Mouse (Mus musculus): ENCODE data around the gene Nhej1.

Gene Nhej1

DNA sequence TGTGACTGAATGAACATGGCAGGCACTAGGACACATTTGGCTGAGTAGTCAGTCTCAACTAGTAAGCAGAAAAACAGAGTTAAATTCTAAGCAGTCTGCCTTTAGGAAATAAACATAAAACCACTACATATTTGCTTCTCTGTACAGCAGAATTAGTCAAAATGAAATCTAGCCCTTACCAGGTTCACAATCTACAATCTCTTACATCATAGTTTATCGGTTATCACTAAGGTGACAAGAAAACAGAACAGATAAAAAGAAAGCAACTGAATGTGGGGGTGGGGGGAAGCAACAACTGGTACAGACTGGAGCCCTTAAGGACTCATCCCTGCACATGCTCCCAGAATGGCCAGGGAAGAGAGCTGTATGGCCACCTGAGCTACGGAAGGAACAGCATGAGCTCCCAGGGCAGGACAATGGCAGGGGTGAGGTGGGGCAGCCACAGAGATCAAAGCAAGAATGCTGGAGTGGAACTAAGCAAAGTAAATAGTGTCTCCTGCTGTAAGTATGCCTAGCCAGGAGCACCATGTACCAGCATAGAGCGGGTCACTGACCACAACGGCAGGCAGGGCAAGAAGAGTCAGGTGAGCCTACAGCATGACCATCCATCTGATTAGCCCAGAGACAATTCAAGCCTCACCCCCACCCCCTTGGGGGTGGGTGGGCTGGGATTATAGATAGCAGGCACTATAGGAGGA is 153.5 kb downstream of the Nhej1 start:
- peak; percentile 56 for DNase-seq

DNA sequence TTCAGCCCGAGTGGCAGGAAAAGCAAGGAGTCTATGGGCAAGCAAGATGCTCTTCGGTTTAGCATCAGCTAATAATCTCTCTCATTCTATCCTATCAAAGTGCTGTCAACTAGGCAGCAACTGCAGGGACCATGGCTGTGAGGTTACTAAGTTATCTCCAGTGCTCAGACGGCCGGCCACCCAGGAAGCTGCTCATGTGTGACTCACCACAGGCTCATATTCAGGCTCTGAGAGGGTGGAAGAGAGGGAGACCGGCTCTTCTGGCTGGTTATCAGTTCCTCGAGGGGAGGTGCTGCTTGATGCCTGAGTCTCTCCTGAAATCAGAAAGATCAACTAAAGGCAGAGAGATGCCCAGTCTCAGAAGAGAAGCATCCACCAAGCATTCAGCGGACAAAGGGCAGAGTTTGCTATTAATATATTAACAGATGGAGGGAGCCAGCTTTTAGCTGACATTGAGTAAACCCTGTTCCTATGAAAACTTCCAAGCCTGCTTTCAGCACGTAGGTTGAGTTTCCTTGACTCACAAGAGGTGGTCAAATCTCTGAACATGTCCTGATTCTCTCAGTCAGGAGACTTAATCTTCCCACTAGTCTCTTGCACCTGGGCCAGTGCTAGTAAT is 156.9 kb downstream of the Nhej1 start:
- DNase-seq: no peak

DNA sequence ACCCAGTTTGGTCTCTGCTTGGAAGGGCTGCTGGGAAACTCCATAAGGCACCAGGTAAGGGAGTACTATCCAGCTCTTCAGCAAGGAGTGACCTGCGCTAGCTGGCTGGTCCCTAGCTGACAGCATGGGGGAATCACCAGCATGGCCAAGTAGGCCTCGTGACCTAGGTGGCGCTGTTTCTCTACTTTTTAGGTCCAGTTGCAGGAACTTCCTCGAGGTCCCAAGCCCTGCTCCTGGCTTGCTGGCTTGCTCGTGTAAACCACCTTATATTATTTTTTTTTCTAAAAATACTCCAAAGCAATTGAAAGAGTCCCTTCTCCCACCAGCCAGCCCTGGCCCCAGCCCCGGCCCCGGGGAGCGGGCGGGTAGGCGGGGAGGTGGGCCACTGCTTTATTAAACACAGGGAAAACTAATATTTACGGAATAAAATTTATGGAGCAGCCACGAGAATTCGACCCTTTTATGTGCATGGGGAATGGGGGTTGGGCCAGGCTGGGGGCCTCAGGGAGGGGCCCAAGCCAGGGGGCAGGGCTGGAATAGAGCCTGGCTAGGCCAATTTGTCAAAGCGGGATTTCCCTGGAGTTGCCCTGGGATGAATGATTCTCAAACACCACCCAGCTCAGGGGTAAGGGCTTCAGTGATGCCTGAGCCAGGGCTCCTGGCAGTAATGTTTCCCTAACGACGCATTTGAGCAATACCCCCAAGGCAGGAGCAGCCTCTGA is 160.3 kb downstream of the Nhej1 start:
- peak; percentile 92 for DNase-seq

DNA sequence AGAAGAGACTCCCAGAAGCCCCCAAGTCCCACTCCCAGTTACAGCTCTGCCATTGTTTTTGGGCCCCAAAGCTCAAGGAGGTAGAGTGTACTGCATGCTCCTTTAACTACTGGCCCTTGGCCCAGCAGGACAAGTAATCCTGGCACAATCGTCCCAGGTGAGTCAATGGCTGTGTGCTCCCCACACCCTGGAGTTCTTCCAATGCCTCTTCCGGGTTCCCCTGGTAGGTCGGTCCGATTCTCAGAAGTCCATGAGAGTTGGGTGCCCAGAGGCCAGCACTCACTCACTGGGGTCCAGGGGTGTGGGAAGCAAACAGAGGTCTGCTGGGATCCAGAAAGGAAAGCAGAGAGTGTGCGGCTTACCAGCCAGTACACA is 162.2 kb downstream of the Nhej1 start:
- DNase-seq: no peak

DNA sequence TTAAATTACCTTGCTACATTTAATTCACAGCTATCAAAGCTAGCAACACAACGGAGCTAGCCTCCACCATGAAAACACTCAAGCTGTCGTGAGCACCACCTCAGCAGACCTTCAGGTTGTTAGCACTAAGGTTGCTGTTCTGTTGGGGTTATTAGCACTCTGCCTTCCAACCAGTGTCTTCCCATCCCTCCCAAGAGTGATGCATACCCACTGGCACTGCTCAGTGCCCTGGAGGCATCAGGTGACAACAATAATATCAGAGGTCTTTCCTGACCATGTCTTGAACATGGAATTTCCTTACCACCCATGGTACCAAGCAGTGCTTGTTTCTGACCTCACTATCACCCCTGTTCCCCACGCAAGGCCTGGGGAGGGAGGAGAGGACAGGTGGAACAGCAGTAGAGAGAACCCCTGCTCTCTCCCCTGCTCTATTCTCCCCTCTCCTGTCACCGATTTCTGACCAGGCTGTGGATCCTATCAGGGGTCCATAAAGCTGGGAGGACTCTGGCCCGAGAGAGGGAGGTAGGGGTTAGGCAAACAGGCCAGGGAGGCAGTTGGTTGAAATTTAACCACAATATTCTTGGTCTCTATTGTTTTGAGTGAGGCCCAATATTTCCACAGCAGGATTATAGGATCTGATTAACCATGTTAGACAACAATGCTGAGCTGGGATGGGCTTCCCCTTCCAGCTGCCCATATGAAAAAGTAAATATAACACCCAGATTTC is 162.7 kb downstream of the Nhej1 start:
- no peak for DNase-seq

DNA sequence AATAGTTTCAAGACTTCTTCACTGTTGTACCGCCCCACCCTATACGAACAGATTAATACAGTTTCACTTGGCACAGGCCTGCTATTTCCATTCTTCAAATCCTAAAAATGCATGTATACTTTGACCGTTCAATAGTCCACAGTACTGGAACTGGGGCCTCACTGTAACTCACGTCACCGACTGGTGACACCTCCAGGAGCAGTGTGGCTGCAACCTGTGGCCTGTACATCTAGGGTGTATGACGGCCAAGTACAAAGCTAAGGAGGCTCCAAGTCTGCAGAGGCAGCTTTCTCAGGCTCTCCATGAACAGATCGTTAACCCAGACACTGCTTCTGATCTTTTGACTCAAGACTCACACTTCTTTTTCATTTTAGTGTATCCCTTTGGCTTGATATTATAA is 163.3 kb downstream of the Nhej1 start:
- no peak for DNase-seq

DNA sequence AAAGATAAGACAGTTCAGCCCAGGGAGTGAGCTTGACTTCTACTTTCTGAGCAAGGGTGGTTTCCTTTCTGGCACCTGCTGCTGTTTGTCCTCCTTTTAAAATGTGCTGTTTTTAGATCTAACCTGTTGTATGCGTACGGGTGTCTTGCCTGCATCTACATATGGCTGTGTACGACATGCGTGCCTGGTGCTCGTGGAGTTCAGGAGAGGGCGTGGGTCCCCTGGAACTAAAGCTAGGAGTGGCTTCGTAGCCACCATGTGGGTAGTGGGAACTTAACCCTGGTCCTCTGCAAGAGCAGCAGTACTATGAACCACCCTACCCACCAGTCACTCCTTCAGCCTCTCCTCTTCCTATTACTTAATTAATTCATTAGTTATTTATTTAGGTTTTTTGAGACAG is 164.9 kb downstream of the Nhej1 start:
- no peak for DNase-seq

DNA sequence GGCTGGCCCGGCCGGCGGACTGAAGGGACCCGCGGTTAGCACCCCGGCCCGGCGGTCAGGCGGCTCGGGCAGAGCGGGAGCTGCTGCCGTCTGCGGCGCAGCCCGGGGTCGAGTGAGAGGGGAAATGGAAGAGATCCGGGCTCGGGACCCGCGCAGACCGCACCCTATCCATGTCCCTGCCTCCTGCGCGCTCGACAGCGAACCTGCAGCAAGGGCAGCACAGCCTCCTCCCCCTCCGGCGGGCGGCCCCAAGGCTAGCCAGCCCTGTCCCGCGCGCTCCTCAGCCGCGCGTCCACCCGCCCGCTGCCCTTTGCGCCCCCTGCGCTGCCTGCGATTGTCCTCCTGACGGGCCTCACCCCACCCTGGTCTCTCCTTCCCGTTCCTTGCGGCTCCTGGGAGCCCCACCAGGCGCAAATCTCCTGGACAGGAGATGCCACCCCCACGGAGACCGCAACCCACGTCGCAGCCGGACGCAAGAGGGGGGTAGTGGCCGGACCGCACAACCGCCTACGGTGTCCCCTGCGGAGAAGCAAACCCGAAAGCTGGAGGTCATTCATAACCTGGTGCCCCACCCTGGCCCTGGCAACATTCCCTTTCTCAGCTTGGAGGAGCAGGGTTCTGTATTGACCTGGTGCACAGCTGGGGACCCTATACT is 173.3 kb downstream of the Nhej1 start, which contains the start of gene Ihh:
Ihh (minus strand) TSS at position 117 of the 655 bp plus-strand sequence.
- DNase-seq: no peak

DNA sequence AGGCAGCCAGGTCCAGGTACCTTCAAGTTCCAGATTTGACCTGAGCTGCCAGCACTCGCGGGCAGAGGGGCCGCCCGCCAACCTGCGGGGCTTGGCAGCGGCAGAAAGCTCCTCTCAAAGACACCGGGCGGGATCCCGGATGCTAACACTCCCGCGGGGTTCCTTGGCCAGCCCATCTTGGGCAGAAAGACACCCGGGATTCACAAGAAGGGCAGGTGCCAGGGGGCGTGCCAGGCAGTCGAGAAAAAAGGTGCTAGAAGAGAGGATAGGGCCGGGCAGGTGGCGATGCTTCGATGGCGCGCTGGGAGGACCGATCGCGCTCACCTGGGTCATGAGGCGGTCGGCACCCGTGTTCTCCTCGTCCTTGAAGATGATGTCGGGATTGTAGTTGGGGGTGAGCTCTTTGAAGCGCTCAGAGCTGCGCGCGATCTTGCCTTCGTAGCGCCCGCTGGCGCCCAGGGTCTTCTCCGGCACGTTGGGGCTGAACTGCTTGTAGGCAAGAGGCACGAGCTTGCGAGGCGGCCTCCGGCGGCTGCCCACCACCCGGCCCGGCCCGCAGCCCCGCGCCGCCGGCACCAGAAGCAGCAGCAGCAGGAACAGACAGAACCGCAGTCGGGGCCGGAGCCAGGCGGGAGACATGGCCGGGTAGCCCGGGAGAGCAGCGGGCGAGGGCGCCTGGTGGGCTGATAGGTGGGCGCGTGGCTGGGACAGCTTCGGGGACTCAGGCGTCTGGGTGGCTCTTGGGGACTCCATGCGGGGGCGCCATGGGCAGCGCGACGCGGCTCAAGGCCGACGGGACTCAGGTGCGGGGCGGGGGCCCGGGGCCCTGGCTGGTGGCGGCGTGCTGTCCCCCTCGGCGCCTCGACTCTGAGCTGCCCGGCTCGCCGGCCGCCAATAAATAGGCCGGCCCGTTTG is 174.2 kb downstream of the Nhej1 start:
- DNase-seq: no peak

DNA sequence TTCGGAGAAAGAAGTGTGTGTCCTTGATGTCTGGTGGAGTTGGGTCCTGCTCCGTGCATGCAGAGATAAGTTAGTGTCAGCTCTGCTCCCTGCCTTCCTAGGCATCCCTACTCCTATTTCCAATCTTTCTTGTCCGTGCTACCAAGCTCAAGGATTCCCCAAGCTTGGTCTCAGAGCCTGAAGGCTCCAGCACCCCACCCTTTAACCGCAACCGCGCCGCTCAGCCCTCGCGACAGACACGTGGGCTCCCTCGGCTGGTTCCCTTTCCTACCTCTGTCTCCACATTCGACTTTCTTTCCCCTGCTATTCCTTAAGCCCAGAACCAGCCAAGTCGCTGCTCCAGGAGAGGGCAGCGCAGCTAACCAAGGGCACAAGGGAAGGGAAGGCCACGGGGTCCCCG is 174.9 kb downstream of the Nhej1 start:
- no peak for DNase-seq

DNA sequence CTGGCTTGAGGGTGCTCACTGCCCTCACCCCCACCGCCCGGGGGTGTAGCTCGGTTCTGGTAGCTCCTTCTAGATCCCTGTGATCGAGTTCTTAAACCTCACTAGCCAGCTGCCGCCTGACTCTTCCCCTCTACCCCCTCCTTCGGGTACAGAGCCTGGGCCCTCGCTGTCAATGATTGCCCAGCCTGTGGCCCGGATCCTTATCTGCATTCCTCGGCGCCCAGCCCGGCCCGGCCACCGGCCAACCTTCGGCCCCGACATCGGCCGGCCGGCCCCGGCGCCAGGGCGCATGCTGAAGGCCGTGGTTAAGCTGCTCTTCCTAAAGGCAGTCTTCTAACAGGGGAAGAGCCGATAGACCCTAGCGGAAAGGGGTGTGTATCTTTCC is 175.3 kb downstream of the Nhej1 start:
- DNase-seq: peak; percentile 57

DNA sequence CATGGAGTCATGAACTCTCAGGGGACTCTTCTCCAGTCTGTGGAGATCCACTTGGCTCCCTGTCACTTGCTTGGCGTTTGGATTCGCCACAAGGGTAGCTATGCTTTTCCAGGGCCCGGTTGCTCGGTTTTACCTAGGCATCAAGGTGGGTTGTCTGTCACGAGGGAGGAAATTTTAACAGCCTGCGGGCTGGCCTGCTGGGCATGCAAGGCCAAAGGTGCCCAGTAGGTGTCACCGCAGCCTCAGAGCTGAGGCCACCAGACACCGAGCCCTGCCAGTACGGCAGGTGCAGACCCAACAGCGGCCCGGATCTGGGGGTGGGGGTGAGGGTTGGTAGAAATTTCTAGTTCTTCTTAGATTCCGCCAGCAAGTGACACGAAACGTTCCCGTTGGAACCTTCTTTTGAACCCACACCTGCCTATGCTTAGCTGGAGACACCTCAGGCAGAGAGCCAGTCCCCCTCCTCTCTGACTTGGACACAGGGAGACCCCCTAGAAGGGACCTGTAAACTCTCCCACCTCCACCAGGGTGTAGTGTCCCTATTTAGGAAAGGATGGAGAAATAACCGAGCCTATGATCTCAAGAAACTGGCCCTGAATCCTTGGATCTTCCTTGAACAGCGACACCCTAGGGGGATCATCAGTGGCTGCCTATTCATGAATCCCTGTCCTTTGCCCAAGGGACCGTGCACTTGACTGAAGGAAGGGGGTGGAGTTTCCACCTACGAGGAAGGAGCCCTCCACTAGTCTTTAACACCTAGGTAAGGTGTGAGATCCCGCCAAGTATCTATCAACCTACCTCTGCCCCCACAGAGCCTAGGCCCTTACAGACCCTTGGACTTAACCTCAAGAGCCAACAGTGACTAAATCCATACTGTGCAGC is 176.0 kb downstream of the Nhej1 start:
- DNase-seq: peak; percentile 73

DNA sequence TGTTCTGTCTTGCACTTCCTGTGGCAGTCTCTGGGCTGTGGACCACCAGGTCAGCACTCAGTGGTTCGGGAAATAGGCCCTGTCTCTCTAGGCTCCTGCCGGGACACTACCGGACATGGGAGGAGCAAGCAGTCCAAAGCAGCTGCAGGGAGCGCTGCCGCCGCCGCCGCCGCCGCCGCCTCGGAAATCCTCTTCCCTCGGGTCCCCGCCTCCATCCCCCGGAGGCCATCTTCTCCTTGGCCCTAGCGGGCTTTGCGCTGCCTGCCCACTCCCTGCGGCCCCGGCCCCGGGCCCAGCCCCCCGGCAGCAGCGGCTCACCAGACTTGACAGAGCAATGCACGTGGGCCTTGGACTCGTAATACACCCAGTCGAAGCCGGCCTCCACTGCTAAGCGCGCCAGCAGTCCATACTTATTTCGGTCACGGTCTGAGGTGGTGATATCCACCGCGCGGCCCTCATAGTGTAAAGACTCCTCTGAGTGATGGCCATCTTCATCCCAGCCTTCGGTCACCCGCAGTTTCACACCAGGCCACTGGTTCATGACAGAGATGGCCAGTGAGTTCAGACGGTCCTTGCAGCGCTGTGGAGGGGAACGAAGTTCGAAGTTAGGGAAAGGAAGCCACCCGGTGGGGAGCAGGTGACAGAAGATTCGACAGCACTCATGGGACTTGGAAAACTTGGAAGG is 176.9 kb downstream of the Nhej1 start:
- DNase-seq: no peak

DNA sequence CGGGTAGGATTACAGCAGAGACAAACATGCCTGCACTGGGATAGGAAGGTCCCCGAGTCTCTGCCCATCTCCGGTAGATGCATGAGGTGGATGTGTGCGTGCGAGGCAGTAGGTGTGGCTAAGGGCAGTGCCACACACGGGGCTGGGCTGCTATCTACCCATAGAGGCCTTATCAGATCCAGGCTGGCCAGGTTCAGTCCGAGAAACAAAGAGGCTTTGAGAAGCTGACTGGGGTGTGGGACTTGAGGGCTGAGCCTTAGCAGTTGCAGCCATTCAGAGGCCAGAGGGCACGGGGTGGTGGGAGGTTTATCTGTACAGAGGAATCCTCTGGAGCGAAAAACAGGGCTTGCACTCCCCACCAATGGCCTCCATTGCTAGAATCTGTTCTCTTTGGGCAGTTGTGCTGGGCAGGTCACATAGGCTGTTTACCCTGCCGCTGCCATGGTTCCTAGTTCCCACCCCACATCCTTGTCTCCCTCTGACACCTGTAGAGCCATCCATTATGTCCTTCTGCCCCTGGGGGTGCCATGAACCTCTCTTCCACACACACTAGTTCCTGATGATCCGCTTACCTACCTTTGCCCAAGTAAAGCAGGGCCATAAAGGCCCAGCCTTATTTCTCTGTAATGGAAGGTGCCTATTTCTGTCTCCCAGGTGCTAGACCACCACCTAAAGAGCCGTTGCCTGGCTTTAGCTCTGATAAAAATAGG is 183.2 kb downstream of the Nhej1 start:
- no peak for DNase-seq

DNA sequence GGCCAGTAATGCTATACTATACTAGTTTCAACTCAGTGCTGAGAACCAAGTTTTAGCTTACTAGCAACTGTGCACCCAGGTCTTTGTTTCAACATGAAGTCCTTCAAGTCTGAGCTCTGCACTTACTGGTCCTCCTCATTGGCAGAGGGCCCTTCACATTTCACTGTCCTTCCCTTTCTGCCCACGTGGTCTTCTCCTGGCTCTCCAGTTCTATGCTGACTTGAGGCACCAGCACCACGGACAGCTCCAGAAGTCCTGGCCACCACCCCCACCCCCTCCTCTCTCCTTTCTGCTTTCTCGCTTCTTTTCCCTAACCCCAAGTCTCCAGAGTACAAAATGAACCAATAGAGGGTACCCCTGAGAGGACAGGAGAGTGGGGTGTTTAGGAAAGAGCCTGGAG is 185.2 kb downstream of the Nhej1 start:
- DNase-seq: peak; percentile 30

DNA sequence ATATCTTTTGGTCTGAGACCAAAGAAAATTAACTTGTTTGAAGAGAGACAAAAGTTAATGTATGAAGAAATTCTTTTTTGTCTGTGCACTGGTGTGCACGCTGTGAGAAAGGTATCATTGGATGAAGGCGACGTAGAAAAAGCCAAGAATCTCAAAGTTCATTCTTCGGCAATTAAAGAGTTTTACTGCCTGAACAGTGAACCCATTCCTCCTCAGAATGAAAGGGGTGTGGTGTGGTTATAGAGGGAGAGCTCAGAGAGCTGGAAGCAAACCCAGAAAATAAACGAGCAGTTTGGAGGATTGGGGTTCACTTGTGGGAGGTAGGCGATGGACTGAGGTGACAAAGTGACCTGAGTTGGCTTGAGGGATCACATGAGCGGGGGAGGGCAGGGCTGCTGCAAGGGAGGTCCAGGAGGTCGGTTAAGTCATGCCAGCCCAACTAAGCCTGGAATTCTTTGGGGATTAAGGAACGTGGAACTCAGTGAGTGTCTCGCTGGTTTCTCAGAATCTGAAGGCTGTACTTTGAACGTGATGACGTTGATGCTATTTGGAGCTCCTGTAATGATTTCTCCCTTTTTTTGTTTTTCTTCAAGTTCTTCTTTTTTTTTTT is 188.7 kb downstream of the Nhej1 start:
- DNase-seq: no peak

DNA sequence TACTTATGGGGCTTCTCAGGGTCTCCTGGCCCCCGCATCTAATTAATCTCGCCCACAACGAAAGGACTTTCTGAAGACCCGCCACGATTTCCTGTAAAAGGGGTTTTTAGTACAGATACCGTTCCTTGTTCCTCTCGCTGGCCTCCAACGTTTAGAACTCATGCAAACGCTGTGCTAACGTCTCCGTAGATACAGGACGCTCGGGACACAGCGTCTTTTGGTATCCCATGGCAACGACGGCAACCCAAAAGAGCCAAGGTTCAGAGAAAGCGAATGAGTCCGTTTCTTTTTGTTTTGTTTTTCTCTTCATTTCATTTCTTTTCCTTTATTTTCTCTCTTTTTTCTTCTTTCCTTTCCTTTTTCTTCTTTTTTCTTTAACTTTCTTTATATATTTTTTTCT is 189.6 kb downstream of the Nhej1 start, which contains the start of gene Cfap65:
Cfap65 (minus strand) TSS at position 198 of the 400 bp plus-strand sequence.
- DNase-seq: peak; percentile 23

DNA sequence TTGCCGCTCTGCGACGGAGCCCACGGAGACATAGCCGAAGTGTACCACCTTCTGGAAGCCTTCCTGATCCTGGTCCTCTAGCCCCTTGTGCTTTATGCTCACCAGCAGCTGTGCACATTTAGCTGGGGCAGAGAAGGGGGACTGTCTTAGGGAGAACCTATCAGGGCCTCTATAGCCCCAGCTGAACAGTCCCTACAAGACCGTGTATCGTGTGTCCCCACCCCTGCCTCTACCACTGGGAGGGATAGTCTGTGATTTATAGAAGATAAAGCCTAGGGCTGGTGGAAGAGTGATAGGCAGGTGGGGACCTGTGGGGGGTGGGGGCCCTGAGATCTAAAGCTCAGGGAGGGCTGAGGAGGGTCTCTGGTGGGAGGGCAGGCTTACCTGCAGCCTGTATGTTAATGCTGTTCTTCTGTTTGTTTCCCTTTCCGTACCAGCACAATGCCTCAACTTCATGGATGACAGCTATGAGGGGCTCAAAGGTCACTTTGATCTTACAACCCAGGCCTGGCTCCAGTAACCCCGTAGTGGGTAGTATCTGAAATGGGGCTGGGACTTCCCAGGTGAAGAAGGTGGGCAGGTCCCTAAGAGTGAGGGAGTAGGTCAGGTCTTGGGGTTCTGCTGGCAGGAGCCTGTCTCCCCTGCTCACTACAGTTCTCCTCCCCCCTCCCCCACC is 197.2 kb downstream of the Nhej1 start:
- no peak for DNase-seq

Data from lung, postnatal 36 days (tissue).